Mouse (Mus musculus): ENCODE measurements around the gene Gm42906. TPM values are rescaled to one million over a fixed set of nuclear protein-coding genes. Genes with fewer than 3 reads are reported as not detected.

Gene Gm42906
- total RNA-seq, 2 experiments from 2014 or later = 1.6 TPM; not detected in 1

- intact Hi-C loops (cut with DNase I) = loop anchor here (5.0 kb wide), 1 partner anchor 120 kb away; no protein-coding TSS in a partner anchor
- peak in 1 of 2 experiments; percentile 14 for DNase-seq
These were observed 180.7 kb downstream of the Gm42906 start for GRCm38 (mm10) chr5:151247115-151247875.

GRCm38 (mm10) chr5:151246287-151246686 is 181.7 kb downstream of the Gm42906 start:
- intact Hi-C loops (cut with DNase I) = loop anchor here (5.0 kb wide), 1 partner anchor 121 kb away; no protein-coding TSS in a partner anchor
- no peak for DNase-seq

GRCm38 (mm10) chr5:151245571-151245970 is 182.4 kb downstream of the Gm42906 start:
- intact Hi-C loops (cut with DNase I) = loop anchor here (5.0 kb wide), 1 partner anchor 122 kb away; no protein-coding TSS in a partner anchor
- DNase-seq = no peak

- intact Hi-C loops (cut with DNase I) = no loop called here
- DNase-seq = no peak
These were observed 189.2 kb downstream of the Gm42906 start for GRCm38 (mm10) chr5:151238730-151239129.

- intact Hi-C loops (cut with DNase I) = no loop called here
- no peak for DNase-seq
These were observed 191.6 kb downstream of the Gm42906 start for GRCm38 (mm10) chr5:151236411-151236810.

- intact Hi-C loops (cut with DNase I) = loop anchor here (5.0 kb wide), 1 partner anchor 91 kb away; no protein-coding TSS in a partner anchor
- peak; percentile 54 to 63 for DNase-seq
These were observed 194.4 kb downstream of the Gm42906 start, which contains the start of gene Stard13 for GRCm38 (mm10) chr5:151233400-151234031. Gene Stard13, minus strand, starts transcription at chr5:151233836.

- no peak for DNase-seq
- intact Hi-C loops (cut with DNase I) = loop anchor here (5.0 kb wide), 1 partner anchor 90 kb away; no protein-coding TSS in a partner anchor
These were observed 195.2 kb downstream of the Gm42906 start for GRCm38 (mm10) chr5:151232576-151233299.

GRCm38 (mm10) chr5:151231861-151232260 is 196.1 kb downstream of the Gm42906 start:
- intact Hi-C loops (cut with DNase I) = loop anchor here (5.0 kb wide), 1 partner anchor 90 kb away; no protein-coding TSS in a partner anchor
- DNase-seq = no peak

GRCm38 (mm10) chr5:151231411-151231810 is 196.6 kb downstream of the Gm42906 start:
- DNase-seq = no peak
- intact Hi-C loops (cut with DNase I) = loop anchor here (5.0 kb wide), 1 partner anchor 89 kb away; no protein-coding TSS in a partner anchor

GRCm38 (mm10) chr5:151230427-151230826 is 197.5 kb downstream of the Gm42906 start:
- no peak for DNase-seq
- intact Hi-C loops (cut with DNase I) = loop anchor here (5.0 kb wide), 1 partner anchor 88 kb away; no protein-coding TSS in a partner anchor

GRCm38 (mm10) chr5:151228367-151229005 is 199.5 kb downstream of the Gm42906 start:
- no peak for DNase-seq
- intact Hi-C loops (cut with DNase I) = no loop called here

GRCm38 (mm10) chr5:151223696-151224366 is 204.1 kb downstream of the Gm42906 start:
- DNase-seq = no peak
- intact Hi-C loops (cut with DNase I) = no loop called here

- intact Hi-C loops (cut with DNase I) = no loop called here
- no peak for DNase-seq
These were observed 205.2 kb downstream of the Gm42906 start for GRCm38 (mm10) chr5:151222791-151223190.

GRCm38 (mm10) chr5:151218689-151219115 is 209.3 kb downstream of the Gm42906 start:
- DNase-seq = peak; percentile 21 to 31

GRCm38 (mm10) chr5:151213097-151213496 is 214.9 kb downstream of the Gm42906 start:
- no peak for DNase-seq
- intact Hi-C loops (cut with DNase I) = no loop called here

More at GRCm38 (mm10) chr5:151218689-151219115, 209.3 kb downstream of the Gm42906 start:
- intact Hi-C loops (cut with DNase I) = no loop called here

- DNase-seq = no peak
- intact Hi-C loops (cut with DNase I) = no loop called here
These were observed 217.1 kb downstream of the Gm42906 start for GRCm38 (mm10) chr5:151210869-151211268.

GRCm38 (mm10) chr5:151210060-151210459 is 217.9 kb downstream of the Gm42906 start:
- intact Hi-C loops (cut with DNase I) = no loop called here
- DNase-seq = no peak

- DNase-seq = no peak
- intact Hi-C loops (cut with DNase I) = no loop called here
These were observed 222.9 kb downstream of the Gm42906 start for GRCm38 (mm10) chr5:151205017-151205416.

- intact Hi-C loops (cut with DNase I) = no loop called here
These were observed 225.0 kb downstream of the Gm42906 start for GRCm38 (mm10) chr5:151202925-151203324.

GRCm38 (mm10) chr5:151201220-151201619 is 226.7 kb downstream of the Gm42906 start:
- intact Hi-C loops (cut with DNase I) = no loop called here
- no peak for DNase-seq

More at GRCm38 (mm10) chr5:151202925-151203324, 225.0 kb downstream of the Gm42906 start:
- DNase-seq = no peak

Data from heart, postnatal 10 days (tissue).